Mouse (Mus musculus) heart, adult 2 months (tissue): Measurements from ENCODE around the gene Bcas3.

ENCODE experiments used
- CTCF ChIP-seq: fragments of 200-600 bp; IDR thresholded peaks from 2 replicates; pipeline ENCODE4 v1.8.1; 2022; ENCODE audit warnings: antibody characterized with exemption, mild to moderate bottlenecking, moderate library complexity
- EP300 ChIP-seq: fragments of 200-500 bp; IDR thresholded peaks from 2 replicates; pipeline ENCODE4 v1.6.1; 2011; ENCODE audit warnings: low read depth, low read length, control low read depth; ENCODE audit not compliant: insufficient read depth
- POLR2A ChIP-seq: fragments of 200-500 bp; IDR thresholded peaks from 2 replicates; pipeline ENCODE4 v1.6.1; 2011; ENCODE audit warnings: mild to moderate bottlenecking, low read depth, low read length, control low read depth; ENCODE audit not compliant: insufficient read depth

GRCm38 (mm10) chr11:85672881-85673475 lies 320.0 kb downstream of the Bcas3 start:
- TF ChIP-seq CTCF, result no peak
- TF ChIP-seq POLR2A, result no peak
- TF ChIP-seq EP300, result no peak
